8 mouse cellular contexts compared by ENCODE assay signal in genomic region chr11:118021806-118022205, GRCm38 (mm10). TPM values are rescaled to one million over a fixed set of nuclear protein-coding genes. Genes with fewer than 3 reads are reported as not detected.
DNase-seq lines count a peak whose midpoint lies in the region; ATAC-seq and TF ChIP-seq lines count a peak whose summit lies in the region.

No protein-coding gene starts in this region.

- peaks cover 57% of the 10 kb centered on the region for H3K79me2 ChIP-seq in C2C12 (ENCODE audit: control insufficient read depth, insufficient read depth)

- no peaks in the 10 kb centered on the region for H3K9me3 ChIP-seq in lung, embryonic 16.5 days (ENCODE audit: control insufficient read depth, low read length)

- H3K4me3 ChIP-seq in C2C12 (ENCODE audit: insufficient read depth, poor library complexity, severe bottlenecking) = no peak overlapping the region
- no peak overlapping the region for H3K4me3 ChIP-seq in lung, embryonic 16.5 days (ENCODE audit: low read length)

- H3K4me1 ChIP-seq in lung, embryonic 16.5 days (replicated peaks; ENCODE audit: control insufficient read depth, insufficient read depth, low read length) = no peaks in the 10 kb centered on the region

- DNase-seq in cerebellum, postnatal 4 days (ENCODE audit: low spot score in 2 of 2) = peak; percentile 59 to 70
- DNase-seq in gastrocnemius, postnatal 4 days (ENCODE audit: low spot score in 2 of 2) = peak; percentile 47 to 71
- peak; percentile 50 to 74 for DNase-seq in layer of hippocampus, adult 8-10 months (ENCODE audit: low spot score in 2 of 2)
- DNase-seq in retina, embryonic 14.5 days (ENCODE audit: low spot score) = peak; percentile 83
- DNase-seq in thymus, postnatal 25 days = peak; percentile 83

- H3K9ac ChIP-seq in lung, embryonic 16.5 days (ENCODE audit: low read length) = no peak overlapping the region

- H3K36me3 ChIP-seq in C2C12 (ENCODE audit: control insufficient read depth, insufficient read depth) = peaks cover 90% of the 10 kb centered on the region
- H3K36me3 ChIP-seq in lung, embryonic 16.5 days (ENCODE audit: control insufficient read depth, insufficient read depth, low read length) = peaks cover 11% of the 10 kb centered on the region; the same call in 1 of the 2 replicates

- no peak overlapping the region for H3K4me2 ChIP-seq in lung, embryonic 16.5 days (ENCODE audit: low read depth, low read length)

- WGBS in lung, embryonic 16.5 days = 33% methylated on average over 1 of the region's 1 CpGs

- H3ac ChIP-seq in C2C12 (ENCODE audit: control insufficient read depth, insufficient read length, low read depth) = no peak overlapping the region

- peak; percentile 94 for TF ChIP-seq CTCF in C2C12 (IDR thresholded peaks at IDR 0.05; ENCODE audit: control insufficient read depth, insufficient read depth, insufficient read length)

- ATAC-seq in activated CD4-positive, CD25-positive, alpha-beta regulatory T cell, adult 4 months = peak; percentile 59
- peak; percentile 15; the same call in 1 of the 2 replicates for ATAC-seq in lung, embryonic 16.5 days (ENCODE audit: low read depth)

- H3K79me3 ChIP-seq in C2C12 (ENCODE audit: low read depth) = peaks cover 26% of the 10 kb centered on the region

- H3K27ac ChIP-seq in lung, embryonic 16.5 days (ENCODE audit: low read length) = no peak overlapping the region

- no peaks in the 10 kb centered on the region for H3K27me3 ChIP-seq in C2C12 (ENCODE audit: control insufficient read depth, insufficient read depth, insufficient read length)
- H3K27me3 ChIP-seq in lung, embryonic 16.5 days (ENCODE audit: control insufficient read depth, insufficient read depth, low read depth, low read length) = no peaks in the 10 kb centered on the region

TF ChIP-seq in C2C12, 6 proteins besides CTCF, POLR2A, EP300 and RAD21:
- no peak for TF ChIP-seq CEBPB (IDR thresholded peaks at IDR 0.05; ENCODE audit: low read depth)
- no peak for TF ChIP-seq MYOD1 (IDR thresholded peaks at IDR 0.05; ENCODE audit: control insufficient read depth, insufficient read length, low read depth)

RNA-seq across cellular contexts. Expression of gene Pgs1, which starts 35.7 kb away (rescaled TPM):
- 65.8 TPM for polyA plus RNA-seq in C2C12 (2012; fragmentation: generic; extraction: Trizol)
- 10 to 100 TPM; 34.6 to 38.3 TPM for polyA plus RNA-seq in activated CD4-positive, CD25-positive, alpha-beta regulatory T cell, adult 4 months (2017; shearing (Covaris generic))
- total RNA-seq in gastrocnemius, postnatal 4 days (2021) = 10 to 100 TPM; 21.6 to 24.6 TPM
- 10 to 100 TPM; 71.3 to 80.4 (median 78.8) TPM for total RNA-seq in layer of hippocampus, adult 8-10 months (2022)
- 41.8 and 44.8 TPM in 2 replicates for polyA plus RNA-seq in lung, embryonic 16.5 days (2015; fragmentation: Nextera tagmentation; extraction: Ambion mirVana)

RNA-seq across cellular contexts. Expression of gene Socs3, which starts 52.0 kb away (rescaled TPM):
- 12.5 TPM for polyA plus RNA-seq in C2C12 (2012; fragmentation: generic; extraction: Trizol)
- polyA plus RNA-seq in activated CD4-positive, CD25-positive, alpha-beta regulatory T cell, adult 4 months (2017; shearing (Covaris generic)) = 10 to 100 TPM; 42.5 to 43.1 TPM
- total RNA-seq in gastrocnemius, postnatal 4 days (2021) = 10 to 100 TPM; 14.0 to 14.8 TPM
- total RNA-seq in layer of hippocampus, adult 8-10 months (2022) = 1 to 10 TPM in 3 of 4 experiments, under 1 TPM in 1; 0.81 to 7.9 (median 3.3) TPM
- polyA plus RNA-seq in lung, embryonic 16.5 days (2015; fragmentation: Nextera tagmentation; extraction: Ambion mirVana) = 12.5 and 13.2 TPM in 2 replicates
